Mouse (Mus musculus) embryo, embryonic 10 days (tissue): Measurements from ENCODE around the gene Slc19a3.

Experiments used
- DNase-seq: peaks from one replicate; pipeline ENCODE4 v3.0.0-alpha.2; 2015; ENCODE audit warnings: low spot score

The Slc19a3 gene

DNA sequence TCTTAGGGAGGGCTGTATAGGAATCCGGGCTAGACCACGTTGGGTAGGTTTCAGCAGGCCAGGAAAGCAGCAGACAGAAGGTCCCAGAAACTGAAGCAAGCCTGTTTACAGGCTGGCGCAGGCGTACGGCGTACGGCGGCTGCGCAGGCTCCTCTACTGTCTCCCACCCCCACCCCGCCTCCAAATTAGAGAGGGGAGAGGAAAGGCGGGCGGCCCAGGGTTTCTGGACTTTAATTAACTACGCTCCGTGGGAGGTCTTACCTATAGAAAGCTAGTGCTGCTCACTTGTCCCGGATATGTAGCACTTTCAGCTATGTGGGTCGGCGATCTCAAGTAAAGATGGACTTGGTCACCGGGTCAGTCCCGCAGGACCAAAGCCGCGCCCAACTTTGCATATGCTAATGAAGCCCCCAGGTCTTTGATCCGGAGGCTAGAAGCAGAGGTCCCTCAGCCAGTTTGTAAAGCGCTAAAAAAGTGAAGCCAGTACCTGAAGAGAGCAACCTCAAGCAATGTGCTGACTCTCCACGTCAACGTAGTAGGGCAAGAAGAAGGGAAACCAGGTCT is at the start of gene Slc19a3:
Slc19a3 (minus strand) TSS at position 340 of the 564 bp plus-strand sequence.
- peak; percentile 68 for DNase-seq

DNA sequence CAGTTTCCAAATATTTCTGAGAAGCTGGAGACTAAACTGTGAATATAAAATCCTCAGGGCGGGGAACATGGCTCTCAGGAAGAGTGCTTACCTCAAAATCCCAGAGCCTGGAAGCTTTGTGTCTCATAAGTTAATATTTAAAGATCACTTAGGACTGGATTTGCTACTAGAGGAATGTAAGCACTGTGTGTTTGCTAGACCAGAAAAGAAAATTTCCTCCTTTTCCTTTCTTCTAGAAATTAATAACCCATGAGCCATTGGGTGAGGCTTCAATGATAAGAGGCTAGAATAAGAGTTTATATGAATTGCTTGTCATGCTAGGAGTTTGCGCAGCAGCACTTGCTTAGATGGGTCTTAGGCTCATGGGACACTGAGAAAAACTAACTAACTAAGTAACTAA is 46.5 kb upstream of the Slc19a3 start:
- DNase-seq = no peak

DNA sequence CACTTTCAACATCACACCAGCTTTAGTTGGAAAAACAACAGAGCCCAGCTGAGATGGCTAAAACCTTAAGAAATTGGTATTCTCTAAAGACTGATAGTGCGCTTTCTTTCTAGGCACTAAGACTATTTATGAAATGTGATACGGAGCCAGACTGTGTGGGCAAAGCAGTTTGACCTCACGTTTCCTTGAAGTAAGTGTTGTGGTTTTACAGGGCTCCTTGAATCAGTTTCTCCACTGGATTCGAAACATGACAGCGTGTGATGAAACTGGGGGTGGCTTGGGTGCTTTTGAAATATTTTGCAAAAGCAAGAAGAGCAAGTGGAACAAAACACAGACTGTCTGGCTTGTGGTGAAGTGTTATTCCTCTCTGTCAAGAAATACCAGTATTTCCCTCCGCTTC is 38.8 kb upstream of the Slc19a3 start:
- DNase-seq = no peak

DNA sequence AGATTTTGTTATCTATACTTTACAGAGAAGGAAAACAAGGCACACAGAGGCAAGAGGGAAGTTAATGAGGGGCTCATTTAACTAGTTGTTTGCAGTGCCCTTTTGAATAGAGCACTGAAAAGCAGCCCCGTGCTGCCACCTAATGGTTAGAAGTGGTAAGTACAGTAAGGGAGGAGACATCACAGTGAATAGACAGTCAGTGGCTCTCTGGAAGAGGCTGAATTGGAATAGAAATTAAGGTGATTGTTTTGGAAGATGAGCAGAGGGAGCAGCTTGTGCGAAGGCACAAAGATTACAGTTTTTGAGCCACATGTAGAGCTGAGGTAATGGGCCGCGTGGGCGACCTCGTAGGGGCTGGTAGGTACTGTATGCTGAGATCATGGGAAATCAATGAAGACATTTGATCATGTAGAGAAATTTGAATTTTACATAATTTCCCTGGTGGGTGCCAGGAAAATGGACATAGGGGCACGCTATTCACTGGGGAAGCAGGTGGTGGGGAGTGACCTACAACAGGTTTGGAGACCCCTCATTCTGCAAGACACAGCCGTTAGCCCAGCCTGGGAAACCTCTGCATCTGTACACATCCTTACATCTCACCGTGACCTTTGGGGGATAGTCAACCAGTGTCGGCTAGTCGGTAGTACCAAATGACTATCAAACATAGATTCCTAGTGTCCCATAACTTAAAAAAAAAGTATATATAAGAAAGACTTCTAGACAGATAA is 38.1 kb upstream of the Slc19a3 start:
- peak; percentile 76 for DNase-seq

DNA sequence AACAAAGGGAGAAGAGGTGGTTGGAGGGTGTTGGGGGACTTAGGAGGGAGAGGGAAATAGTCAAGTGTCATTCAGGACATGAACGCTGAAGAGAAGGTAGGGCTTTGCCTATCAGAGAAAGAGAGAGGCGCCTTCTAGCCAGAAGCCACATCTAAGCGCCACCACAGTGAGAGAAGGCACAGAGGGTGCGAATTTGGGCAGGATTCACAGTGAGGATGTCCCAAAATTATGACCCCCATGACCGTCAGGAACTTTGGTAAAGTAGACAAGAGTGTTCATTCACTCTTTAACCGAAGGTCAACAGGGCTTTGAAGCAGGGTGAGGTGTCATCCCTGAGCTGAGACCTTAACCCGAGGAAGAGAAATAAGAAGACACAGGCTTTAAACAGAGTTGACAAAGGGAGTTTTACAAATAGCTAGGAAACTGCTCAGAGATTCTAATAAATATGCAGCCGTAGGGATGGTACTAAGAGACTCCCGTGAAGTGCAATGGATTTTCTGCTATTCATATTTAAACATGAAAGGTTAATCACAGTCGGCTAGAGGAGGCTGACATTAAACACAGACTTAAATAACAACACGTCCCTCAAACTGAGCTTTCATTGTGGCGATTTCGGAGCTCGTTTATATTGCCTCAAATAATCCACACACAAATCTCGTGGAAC is 37.4 kb upstream of the Slc19a3 start:
- DNase-seq = no peak

DNA sequence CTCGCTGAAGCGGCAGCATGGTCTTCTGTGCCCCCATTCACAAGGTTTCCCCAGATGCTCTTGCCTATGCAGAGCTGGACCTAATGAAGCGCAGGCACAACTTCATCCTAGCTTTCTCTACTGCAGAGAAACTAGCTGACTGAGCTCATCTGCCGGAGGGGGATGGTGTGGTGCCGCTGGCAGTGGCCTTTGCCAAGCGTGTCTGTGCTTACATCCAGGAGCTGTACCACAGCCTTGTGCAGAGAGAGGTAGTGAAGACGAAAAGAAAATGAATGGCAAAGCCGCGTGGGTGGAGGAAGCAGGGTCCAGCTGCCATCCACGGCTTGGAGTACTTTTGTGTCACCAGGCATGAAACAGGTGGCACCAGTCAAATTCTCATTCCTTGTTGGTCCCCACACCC is 29.0 kb upstream of the Slc19a3 start:
- DNase-seq = no peak

DNA sequence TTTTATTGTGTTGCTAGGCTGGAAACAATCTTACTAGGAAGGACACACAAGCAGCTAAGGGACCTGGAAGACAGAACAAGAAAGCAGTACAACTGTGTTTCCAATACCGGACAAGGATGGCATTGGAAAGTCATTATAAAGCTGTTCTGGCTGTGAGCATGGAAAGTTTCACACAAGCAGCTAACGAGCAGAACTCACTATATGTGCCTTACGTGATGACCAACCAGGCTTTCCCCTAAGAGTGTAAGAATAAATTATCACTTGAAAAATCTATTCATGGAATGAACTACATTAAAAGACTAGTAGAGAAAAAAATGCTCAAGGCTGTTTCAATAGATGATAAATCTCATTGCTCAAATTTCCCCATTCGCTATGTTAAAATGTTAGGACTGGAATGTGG is 28.3 kb upstream of the Slc19a3 start:
- DNase-seq = no peak

DNA sequence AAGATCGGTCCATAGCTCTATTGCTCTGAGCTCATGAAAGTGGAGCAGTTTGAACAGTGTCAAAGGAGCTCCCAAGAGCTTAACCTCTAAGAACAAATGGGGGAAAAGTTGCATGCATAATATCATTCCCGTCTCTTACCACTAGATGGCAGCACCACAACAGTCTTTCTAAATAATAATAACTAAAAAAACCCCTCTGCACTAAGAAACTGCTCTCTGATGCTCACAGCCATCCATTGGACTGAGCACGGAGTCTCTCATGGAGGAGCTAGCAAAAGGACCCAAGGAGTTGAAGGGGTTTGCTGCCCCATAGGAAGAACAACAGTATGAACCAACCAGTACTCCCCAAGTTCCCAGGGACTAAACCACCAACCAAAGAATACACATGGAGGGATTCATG is 26.6 kb upstream of the Slc19a3 start:
- peak; percentile 60 for DNase-seq

DNA sequence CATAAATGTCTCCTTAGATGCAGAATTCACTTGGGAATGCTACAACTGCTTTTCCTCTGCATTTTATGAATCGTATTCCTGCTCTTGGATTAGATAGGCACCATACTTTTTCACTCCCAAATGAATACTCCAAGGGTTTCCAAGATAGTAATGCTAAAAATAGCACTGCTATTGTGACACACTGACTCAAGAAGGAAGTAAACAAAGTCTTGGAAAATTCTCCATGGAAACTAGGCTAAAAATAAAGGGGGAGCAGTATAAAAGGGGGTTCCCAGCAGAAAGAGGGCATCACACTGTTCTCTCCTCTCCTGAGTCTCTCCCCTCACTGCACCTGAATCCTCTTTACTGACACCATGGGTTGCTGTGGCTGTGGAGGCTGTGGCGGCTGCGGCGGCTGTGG is 22.4 kb upstream of the Slc19a3 start, which contains the start of gene Krtap28-13:
Krtap28-13 (plus strand) TSS at position 288 of the 400 bp plus-strand sequence.
- DNase-seq = no peak

DNA sequence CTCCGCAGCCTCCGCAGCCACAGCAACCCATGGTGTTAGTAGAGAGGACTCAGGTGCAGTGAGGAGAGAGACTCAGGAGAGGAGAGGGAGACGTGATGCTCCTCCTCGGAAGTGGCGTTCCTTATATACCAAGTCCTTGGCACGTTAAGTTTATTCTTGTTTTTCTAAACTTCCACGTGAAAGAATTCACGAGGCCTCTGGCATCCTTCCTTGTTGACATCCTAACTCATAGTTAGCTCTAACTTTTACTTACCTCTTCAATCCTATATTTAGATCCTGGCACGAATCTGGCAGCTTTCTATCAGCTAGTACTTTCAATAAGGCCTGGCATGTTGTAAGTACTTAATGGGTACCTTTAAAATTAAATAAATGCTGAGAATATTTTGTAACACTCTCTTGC is 21.0 kb upstream of the Slc19a3 start, which contains the start of gene A030005K14Rik:
A030005K14Rik (minus strand) TSS at position 101 of the 400 bp plus-strand sequence.
- no peak for DNase-seq

DNA sequence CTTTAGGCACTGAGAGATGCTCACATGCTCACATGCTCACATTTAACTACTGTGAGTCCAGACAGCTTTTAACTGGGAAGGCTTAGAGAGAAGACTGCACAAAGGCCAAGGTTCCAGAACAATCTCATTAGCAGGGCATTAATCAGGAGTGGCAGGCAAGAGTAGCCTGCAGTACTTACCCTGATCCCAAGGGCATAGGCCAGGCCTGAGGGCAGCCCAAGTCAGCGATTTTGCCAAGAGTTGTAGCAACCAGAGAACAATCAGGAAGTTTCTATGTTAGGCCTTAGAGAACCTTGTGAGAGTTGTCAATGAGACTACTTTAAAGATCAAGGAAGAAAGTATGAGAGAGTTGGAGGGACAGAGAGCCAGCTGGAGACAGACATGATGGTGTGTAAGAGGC is 20.2 kb upstream of the Slc19a3 start:
- DNase-seq = no peak

DNA sequence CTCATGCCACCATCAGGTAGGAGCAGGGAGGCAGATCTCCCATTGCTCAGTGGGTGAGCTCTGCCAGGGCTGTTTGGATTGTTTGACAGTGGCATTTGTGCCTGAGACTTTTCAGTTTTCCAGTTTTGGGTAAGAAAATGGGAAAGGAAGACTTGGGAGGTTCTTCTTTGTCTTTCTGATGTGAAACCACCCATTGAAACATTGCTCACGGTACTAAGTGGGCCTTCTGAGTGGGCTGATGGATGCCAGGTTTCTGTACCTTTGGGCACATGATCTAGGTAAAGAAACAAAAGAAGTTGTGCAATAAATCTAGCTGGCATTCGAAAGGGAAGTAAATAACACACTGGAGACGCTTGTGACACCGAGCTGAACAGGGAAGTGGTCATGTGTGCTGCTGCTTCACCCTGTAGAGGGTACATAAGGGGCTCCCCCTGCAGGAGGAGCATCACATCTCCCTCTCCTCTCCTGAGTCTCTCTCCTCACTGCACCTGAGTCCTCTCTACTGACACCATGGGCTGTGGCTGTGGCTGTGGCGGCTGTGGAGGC is 6.7 kb upstream of the Slc19a3 start, which contains the start of gene Gm47969:
Gm47969 (plus strand) TSS at position 51 of the 546 bp plus-strand sequence.
- no peak for DNase-seq

DNA sequence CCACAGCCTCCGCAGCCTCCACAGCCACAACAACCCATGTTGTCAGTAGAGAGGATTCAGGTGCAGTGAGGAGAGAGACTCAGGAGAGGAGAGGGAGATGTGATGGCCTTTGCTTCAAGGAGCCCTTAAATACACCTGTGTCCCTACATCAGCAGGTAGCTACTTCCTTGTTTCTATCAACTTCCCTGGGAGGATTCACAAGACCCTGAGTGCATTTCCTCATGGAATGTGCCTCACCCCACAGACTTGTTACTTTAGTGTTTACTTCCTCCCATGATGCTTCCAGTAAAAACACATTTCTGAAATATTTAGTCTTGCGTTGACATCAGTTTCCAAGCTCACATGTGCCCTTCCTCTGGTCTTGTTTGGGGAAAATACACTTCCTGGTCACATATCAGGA is 4.1 kb upstream of the Slc19a3 start, which contains the start of gene Krtap28-10:
Krtap28-10 (minus strand) TSS at position 101 of the 400 bp plus-strand sequence.
- DNase-seq = no peak

DNA sequence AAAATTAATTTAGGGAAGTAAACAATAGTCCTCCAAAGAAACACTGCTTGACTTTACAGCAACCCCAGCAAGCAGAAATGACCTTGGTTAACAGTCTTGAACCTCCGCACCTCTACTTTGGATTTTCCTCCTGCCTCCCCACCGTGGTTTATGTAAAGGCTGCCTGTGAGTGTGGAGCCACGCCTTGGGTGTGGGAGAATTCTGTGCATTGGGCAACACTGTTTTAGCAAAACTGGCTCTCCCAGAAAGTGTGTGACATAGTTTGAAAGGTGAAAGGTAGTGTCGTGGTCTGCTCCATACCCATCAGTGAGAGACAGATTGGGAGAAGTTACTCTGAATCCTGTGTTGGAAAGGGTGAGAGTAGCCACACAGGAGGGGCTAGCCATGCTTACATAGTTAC is 832 bp upstream of the Slc19a3 start:
- no peak for DNase-seq

DNA sequence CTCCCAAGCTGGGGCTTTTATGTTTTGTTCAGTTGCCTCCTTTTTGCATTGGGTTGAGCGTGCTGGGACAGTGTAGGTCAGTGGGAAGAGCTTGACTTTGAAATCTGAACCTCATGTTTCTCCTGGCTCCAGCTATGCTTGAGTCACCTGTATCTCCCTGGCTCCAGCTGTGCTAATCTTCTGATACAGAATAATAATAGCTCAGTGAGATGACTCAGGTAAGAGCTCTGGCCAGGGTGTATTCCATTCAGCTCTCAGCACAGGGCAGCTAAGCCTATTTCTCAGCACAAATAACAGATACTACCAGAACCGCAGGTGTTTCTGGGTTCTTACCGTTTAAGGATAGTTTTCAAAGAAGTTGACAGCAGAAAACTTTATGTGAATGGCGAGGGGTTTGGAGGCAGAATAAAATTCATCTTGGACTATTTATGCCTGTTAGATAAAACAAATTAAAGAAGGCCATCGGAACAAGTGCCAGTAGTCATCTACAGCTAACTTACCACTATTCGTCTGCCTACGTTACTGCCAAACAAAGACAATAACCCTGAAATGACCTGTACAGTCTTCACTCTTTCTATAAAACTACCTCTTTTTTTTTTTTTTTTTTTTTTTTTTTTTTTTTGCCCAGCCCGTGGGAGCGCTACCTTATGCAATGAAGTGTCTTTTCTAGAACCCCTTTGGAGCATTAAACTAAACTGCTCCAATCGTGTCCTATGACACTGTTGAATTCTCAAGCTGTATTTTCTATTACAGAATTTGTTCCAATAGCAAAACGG is 1.2 kb downstream of the Slc19a3 start:
- no peak for DNase-seq

DNA sequence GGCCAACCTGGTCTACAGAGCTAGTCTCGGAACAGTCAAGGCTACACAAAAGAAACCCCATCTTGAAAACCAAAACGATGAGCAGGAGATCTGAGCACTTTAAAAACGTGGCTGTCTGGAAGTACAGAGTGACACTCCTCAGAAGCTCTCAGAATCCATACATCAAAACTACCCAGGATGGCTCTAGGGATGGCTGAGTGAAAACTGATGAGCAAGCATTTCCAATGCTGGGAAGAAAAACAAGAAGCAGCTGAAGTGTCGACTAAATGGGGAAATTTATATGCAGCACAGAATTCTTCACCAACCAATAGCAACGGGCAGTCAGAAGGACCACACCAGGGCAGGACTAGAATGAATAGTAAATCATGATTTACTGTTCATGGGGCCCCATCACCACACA is 3.7 kb downstream of the Slc19a3 start:
- DNase-seq = no peak

DNA sequence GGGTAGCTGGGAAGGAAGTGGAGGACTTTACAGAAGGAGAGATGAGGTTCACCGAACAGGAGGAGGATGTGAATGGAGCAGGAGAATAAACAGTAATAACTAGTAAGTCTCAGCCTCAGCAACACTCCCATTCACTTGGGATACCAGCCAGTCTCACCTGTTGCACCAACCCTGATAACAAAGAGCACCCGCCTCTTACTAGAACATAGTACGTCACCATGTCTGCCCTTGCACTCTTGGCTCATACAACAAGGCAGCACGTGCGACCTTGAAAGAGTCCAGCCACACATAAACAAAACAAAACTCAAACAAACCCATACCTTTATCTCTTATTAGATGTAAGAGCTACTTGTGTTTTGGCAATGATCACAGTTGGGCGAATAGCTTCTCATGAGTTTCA is 5.7 kb downstream of the Slc19a3 start:
- no peak for DNase-seq

DNA sequence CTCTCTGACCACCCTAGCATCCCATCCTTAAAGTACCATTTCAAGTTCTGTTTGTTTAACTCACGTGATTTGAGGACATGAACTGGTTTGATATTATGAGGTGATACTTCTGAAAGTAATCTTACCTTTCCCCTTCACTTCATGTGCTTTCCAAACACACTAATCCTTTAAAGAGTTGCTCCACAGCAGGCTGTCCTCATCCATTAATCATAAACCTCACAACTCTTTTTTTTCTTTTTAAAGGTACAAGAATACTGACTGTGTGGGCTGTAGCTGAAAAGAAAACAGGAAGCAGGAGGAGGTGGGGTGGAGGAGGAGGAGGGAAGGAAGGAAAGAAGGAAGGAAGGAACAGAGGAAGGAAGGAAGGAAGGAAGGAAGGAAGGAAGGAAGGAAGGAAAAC is 6.3 kb downstream of the Slc19a3 start:
- no peak for DNase-seq

DNA sequence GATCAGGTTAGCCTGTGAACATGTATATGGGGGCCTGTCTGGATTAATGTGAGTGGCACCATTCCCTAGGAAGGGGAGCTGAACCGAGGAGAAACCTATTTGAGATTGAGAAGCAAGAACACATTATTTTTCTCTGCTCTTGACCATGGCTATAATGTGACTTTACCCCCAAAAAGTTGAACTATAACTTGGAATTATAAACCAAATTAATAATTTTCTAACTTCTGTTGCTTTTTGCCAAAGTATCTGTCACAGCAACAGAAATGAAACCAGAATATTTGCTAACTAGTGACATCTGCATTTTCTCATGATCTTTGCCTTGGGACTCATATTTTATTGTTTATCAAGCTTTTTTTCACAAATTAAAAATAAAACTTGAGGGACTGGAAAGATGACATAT is 21.7 kb downstream of the Slc19a3 start:
- DNase-seq = no peak

DNA sequence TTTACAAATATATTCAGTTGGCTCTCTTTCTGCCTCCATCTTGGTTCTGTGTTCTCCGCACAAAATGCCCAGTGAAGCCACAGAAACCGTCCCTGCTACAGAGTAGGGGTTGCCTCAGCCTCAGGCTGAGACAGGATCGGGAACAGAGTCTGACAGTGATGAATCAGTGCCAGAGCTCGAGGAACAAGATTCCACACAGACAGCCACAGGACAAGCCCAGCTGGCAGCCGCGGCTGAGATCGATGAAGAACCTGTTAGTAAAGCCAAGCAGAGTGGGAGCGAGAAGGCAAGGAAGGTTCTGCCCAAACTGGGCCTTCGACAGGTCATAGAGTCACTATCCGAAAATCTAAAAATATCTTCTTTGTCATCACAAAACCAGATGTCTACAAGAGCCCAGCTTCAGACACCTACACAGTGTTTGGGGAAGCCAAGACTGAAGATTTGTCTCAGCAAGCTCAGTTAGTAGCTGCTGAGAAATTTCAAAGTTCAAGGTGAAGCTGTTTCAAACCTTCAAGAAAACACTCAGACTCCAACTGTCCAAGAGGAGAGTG is 22.8 kb downstream of the Slc19a3 start:
- no peak for DNase-seq

DNA sequence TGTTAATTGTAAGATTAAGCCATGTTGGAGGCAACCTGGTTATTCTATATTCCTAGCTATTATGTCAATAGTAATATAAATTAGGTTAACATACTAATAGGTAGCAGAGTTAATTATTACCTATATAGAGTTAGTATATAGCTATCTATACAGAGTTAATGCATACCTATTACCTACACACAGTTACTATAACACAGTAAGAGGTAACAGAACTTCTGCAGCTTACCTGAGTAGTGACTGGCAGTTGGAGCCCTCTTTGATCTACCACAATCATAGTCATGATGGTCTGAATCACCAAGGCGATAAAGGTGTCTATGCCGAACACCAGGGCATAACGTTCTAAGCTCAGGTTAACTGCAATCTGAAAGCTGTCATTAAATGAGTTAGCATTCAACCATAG is 23.8 kb downstream of the Slc19a3 start:
- DNase-seq = no peak

DNA sequence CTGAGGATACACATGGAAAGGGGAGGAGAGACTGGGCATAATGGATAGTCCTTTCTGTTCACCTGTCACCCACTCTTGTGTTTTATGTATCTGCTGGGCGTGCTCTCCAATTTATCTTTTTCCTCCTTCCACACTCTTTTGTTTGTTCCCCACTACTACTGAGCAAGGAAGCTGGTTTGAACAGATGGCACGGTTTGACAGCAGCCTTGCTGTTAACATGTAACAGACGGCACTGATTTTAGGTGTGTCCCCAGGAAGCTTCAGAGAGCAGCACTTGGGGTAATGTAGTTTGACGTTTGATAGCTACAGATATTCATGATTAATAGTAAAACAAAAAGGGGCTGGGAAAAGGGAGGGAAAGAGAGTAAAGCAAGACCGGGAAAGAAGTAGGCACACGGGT is 30.8 kb downstream of the Slc19a3 start:
- DNase-seq = no peak
